Mouse (Mus musculus) erythroblast, embryonic 14.5 days (primary cell): ENCODE data around the gene Fam205a1.

Experiments
- GATA1 ChIP-seq: IDR thresholded peaks from 2 replicates; pipeline ENCODE4 v1.6.1; 2012; ENCODE audit warnings: low read length, inconsistent platforms, mixed read lengths
- TAL1 ChIP-seq: IDR thresholded peaks from 3 replicates; pipeline ENCODE4 v1.6.1; 2012; ENCODE audit warnings: low read length, inconsistent platforms, mixed read lengths

DNA sequence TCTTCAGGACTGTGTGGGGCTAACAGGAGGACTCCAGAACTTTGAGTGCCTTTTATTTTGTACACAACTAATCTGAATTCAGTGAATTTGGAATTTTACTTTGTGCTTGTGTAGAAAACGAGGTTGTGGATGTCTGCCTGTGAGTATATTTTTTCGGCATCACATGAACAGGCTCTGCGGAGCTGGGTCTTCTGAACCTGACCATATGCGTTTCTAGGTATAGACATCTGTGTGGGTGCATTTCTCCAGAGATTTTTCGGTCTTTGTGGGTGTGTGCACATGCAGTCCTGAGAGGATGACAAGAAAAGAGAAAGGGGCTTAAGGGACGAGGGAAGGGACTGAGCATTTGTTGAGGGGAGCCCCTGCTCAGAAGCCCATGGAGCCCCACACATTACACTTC is 33.2 kb upstream of the Fam205a1 start:
- TF ChIP-seq TAL1, result no peak
- no peak for TF ChIP-seq GATA1
